Mouse (Mus musculus): ENCODE results near the gene 1700037H04Rik. TPM values are rescaled to one million over a fixed set of nuclear protein-coding genes. Genes with fewer than 3 reads are reported as not detected.

The 1700037H04Rik gene
- polyA plus RNA-seq, 1 experiment, result 60.1 TPM

- Histone ChIP-seq H3K4me1 (ENCODE audit: control insufficient read depth, insufficient read depth, insufficient read length) (peaks cover 3% of the 10 kb centered on the region; the same call in 1 of the 2 replicates), H3K27me3 (ENCODE audit: control insufficient read depth, insufficient read depth, low read length) (no peaks in the 10 kb centered on the region), H3K4me3 (ENCODE audit: extremely low read depth, insufficient read depth, insufficient read length) (no peak overlapping the region), H3K27ac (ENCODE audit: insufficient read depth, low read length) (peak overlapping the region; percentile 30; the same call in 1 of the 2 replicates), H3K36me3 (ENCODE audit: control insufficient read depth, insufficient read depth, low read length) (no peaks in the 10 kb centered on the region)
- TF ChIP-seq POLR2A (IDR thresholded peaks at IDR 0.05; ENCODE audit: low read depth, low read length), result no peak
- no peak for TF ChIP-seq CTCF (IDR thresholded peaks at IDR 0.05; ENCODE audit: extremely low read depth, insufficient read depth, insufficient read length, insufficient replicate concordance)
- no peak for DNase-seq (ENCODE audit: low read depth in 1 of 2, low spot score in 2 of 2)
- WGBS, result 86% methylated on average over 11 of the region's 11 CpGs
Observed at GRCm38 (mm10) chr2:131135521-131136139, 24.3 kb downstream of the 1700037H04Rik start.

- peaks cover 3% of the 10 kb centered on the region; the same call in 1 of the 2 replicates for H3K4me1 ChIP-seq (ENCODE audit: control insufficient read depth, insufficient read depth, insufficient read length)
- H3K27ac ChIP-seq (ENCODE audit: insufficient read depth, low read length), result no peak overlapping the region; the same call in 1 of the 2 replicates
- H3K36me3 ChIP-seq (ENCODE audit: control insufficient read depth, insufficient read depth, low read length), result no peaks in the 10 kb centered on the region
- 91% methylated on average over 8 of the region's 8 CpGs for WGBS
- no peak for TF ChIP-seq CTCF (IDR thresholded peaks at IDR 0.05; ENCODE audit: extremely low read depth, insufficient read depth, insufficient read length, insufficient replicate concordance)
- TF ChIP-seq POLR2A (IDR thresholded peaks at IDR 0.05; ENCODE audit: low read depth, low read length), result no peak
- DNase-seq (ENCODE audit: low read depth in 1 of 2, low spot score in 2 of 2), result no peak
- H3K27me3 ChIP-seq (ENCODE audit: control insufficient read depth, insufficient read depth, low read length), result no peaks in the 10 kb centered on the region
- no peak overlapping the region for H3K4me3 ChIP-seq (ENCODE audit: extremely low read depth, insufficient read depth, insufficient read length)
Observed at GRCm38 (mm10) chr2:131134826-131135400, 25.0 kb downstream of the 1700037H04Rik start.

- Histone ChIP-seq H3K4me1 (ENCODE audit: control insufficient read depth, insufficient read depth, insufficient read length) (peaks cover 3% of the 10 kb centered on the region; the same call in 1 of the 2 replicates), H3K27me3 (ENCODE audit: control insufficient read depth, insufficient read depth, low read length) (no peaks in the 10 kb centered on the region), H3K27ac (ENCODE audit: insufficient read depth, low read length) (no peak overlapping the region), H3K36me3 (ENCODE audit: control insufficient read depth, insufficient read depth, low read length) (no peaks in the 10 kb centered on the region), H3K4me3 (ENCODE audit: extremely low read depth, insufficient read depth, insufficient read length) (no peak overlapping the region)
- TF ChIP-seq CTCF (IDR thresholded peaks at IDR 0.05; ENCODE audit: extremely low read depth, insufficient read depth, insufficient read length, insufficient replicate concordance) (no peak), POLR2A (IDR thresholded peaks at IDR 0.05; ENCODE audit: low read depth, low read length) (no peak)
- WGBS, result 41% methylated on average over 1 of the region's 1 CpGs
- DNase-seq (ENCODE audit: low read depth in 1 of 2, low spot score in 2 of 2), result no peak
Observed at GRCm38 (mm10) chr2:131134381-131134780, 25.5 kb downstream of the 1700037H04Rik start.

GRCm38 (mm10) chr2:131132930-131133547, 26.8 kb downstream of the 1700037H04Rik start, which contains the start of gene Gm11037:
Gene Gm11037, plus strand, starts transcription at chr2:131133497.
- Histone ChIP-seq H3K27ac (ENCODE audit: insufficient read depth, low read length) (no peak within 1 kb of the TSS), H3K4me3 (ENCODE audit: extremely low read depth, insufficient read depth, insufficient read length) (no peak within 1 kb of the TSS), H3K36me3 (ENCODE audit: control insufficient read depth, insufficient read depth, low read length) (no peaks in the 10 kb centered on the region), H3K27me3 (ENCODE audit: control insufficient read depth, insufficient read depth, low read length) (no peaks in the 10 kb centered on the region), H3K4me1 (ENCODE audit: control insufficient read depth, insufficient read depth, insufficient read length) (peaks cover 3% of the 10 kb centered on the region; the same call in 1 of the 2 replicates)
- DNase-seq (ENCODE audit: low read depth in 1 of 2, low spot score in 2 of 2), result no peak
- TF ChIP-seq POLR2A (IDR thresholded peaks at IDR 0.05; ENCODE audit: low read depth, low read length) (no peak), CTCF (IDR thresholded peaks at IDR 0.05; ENCODE audit: extremely low read depth, insufficient read depth, insufficient read length, insufficient replicate concordance) (no peak)
- 92% methylated on average over 9 of the region's 9 CpGs for WGBS

- peaks cover 5% of the 10 kb centered on the region; the same call in 1 of the 2 replicates for H3K4me1 ChIP-seq (ENCODE audit: control insufficient read depth, insufficient read depth, insufficient read length)
- no peaks in the 10 kb centered on the region for H3K36me3 ChIP-seq (ENCODE audit: control insufficient read depth, insufficient read depth, low read length)
- H3K27me3 ChIP-seq (ENCODE audit: control insufficient read depth, insufficient read depth, low read length), result no peaks in the 10 kb centered on the region
- 92% methylated on average over 10 of the region's 10 CpGs for WGBS
- DNase-seq (ENCODE audit: low read depth in 1 of 2, low spot score in 2 of 2), result no peak
- TF ChIP-seq POLR2A (IDR thresholded peaks at IDR 0.05; ENCODE audit: low read depth, low read length), result no peak
- no peak for TF ChIP-seq CTCF (IDR thresholded peaks at IDR 0.05; ENCODE audit: extremely low read depth, insufficient read depth, insufficient read length, insufficient replicate concordance)
- no peak overlapping the region for H3K4me3 ChIP-seq (ENCODE audit: extremely low read depth, insufficient read depth, insufficient read length)
- no peak overlapping the region for H3K27ac ChIP-seq (ENCODE audit: insufficient read depth, low read length)
Observed at GRCm38 (mm10) chr2:131132111-131132888, 27.6 kb downstream of the 1700037H04Rik start.

GRCm38 (mm10) chr2:131130849-131131248, 29.0 kb downstream of the 1700037H04Rik start:
- Histone ChIP-seq H3K36me3 (ENCODE audit: control insufficient read depth, insufficient read depth, low read length) (no peaks in the 10 kb centered on the region), H3K4me1 (ENCODE audit: control insufficient read depth, insufficient read depth, insufficient read length) (peaks cover 10% of the 10 kb centered on the region), H3K4me3 (ENCODE audit: extremely low read depth, insufficient read depth, insufficient read length) (no peak overlapping the region), H3K27me3 (ENCODE audit: control insufficient read depth, insufficient read depth, low read length) (no peaks in the 10 kb centered on the region), H3K27ac (ENCODE audit: insufficient read depth, low read length) (no peak overlapping the region)
- 93% methylated on average over 2 of the region's 2 CpGs for WGBS
- no peak for DNase-seq (ENCODE audit: low read depth in 1 of 2, low spot score in 2 of 2)
- no peak for TF ChIP-seq CTCF (IDR thresholded peaks at IDR 0.05; ENCODE audit: extremely low read depth, insufficient read depth, insufficient read length, insufficient replicate concordance)
- no peak for TF ChIP-seq POLR2A (IDR thresholded peaks at IDR 0.05; ENCODE audit: low read depth, low read length)
